Mouse (Mus musculus) ES-E14 (cell line): Measurements from ENCODE around the gene Cspg5. TPM values are rescaled to one million over a fixed set of nuclear protein-coding genes. Genes with fewer than 3 reads are reported as not detected.

Experiments used
- DNase-seq: peaks from one replicate; pipeline ENCODE4 v3.0.0-alpha.2; 2013; ENCODE audit warnings: low read depth, low spot score
- H3K27ac ChIP-seq: 2 replicates; pipeline ENCODE4 v1.5.1; 2012; ENCODE audit warnings: low read depth, mild to moderate bottlenecking, low read length, moderate library complexity, mixed read lengths; ENCODE audit not compliant: poor library complexity, insufficient read depth, severe bottlenecking
- H3K36me3 ChIP-seq: 2 replicates; pipeline ENCODE4 v1.6.1; 2012; ENCODE audit warnings: mild to moderate bottlenecking, low read length, moderate library complexity, mixed read lengths; ENCODE audit not compliant: control insufficient read depth, poor library complexity, insufficient read depth, severe bottlenecking
- H3K4me1 ChIP-seq, 2 experiments: fragments of 150-350 bp in 1 of 2; sonication (generic) in 1 of 2; 2 replicates each; pipeline ENCODE4 v1.6.1; 2012; ENCODE audit warnings: low read length in 2 of 2, mild to moderate bottlenecking in 1 of 2, mixed read lengths in 1 of 2; ENCODE audit not compliant: control insufficient read depth in 2 of 2, insufficient read depth in 2 of 2, poor library complexity in 1 of 2
- H3K4me3 ChIP-seq, 2 experiments: fragments of 150-350 bp in 1 of 2; sonication (generic) in 1 of 2; 2 replicates each; pipeline ENCODE4 v1.5.1; 2012; ENCODE audit warnings: low read length in 2 of 2, low read depth in 1 of 2, mild to moderate bottlenecking in 1 of 2, mixed read lengths in 1 of 2; ENCODE audit not compliant: insufficient read depth in 1 of 2, poor library complexity in 1 of 2, severe bottlenecking in 1 of 2
- H3K9ac ChIP-seq: 2 replicates; pipeline ENCODE4 v1.6.1; 2012; ENCODE audit warnings: low read depth, mild to moderate bottlenecking, low read length, mixed read lengths; ENCODE audit not compliant: poor library complexity, insufficient read depth, severe bottlenecking
- H3K9me3 ChIP-seq: fragments of 150-350 bp; sonication (generic); 2 replicates; pipeline ENCODE4 v1.6.1; 2012; ENCODE audit warnings: low read depth, mild to moderate bottlenecking, low read length; ENCODE audit not compliant: control insufficient read depth, insufficient read depth
- CHD2 ChIP-seq: IDR thresholded peaks from 2 replicates; pipeline ENCODE4 v1.6.1; 2014; ENCODE audit warnings: mild to moderate bottlenecking, low read depth, low read length, inconsistent platforms
- HCFC1 ChIP-seq: IDR thresholded peaks from 2 replicates; pipeline ENCODE4 v1.6.1; 2012; ENCODE audit warnings: low read length, inconsistent platforms, borderline replicate concordance; ENCODE audit not compliant: insufficient read depth
- MAFK ChIP-seq: IDR thresholded peaks from 2 replicates; pipeline ENCODE4 v1.6.1; 2014; ENCODE audit warnings: mild to moderate bottlenecking, low read depth, low read length, inconsistent platforms; ENCODE audit not compliant: insufficient read depth
- ZC3H11A ChIP-seq: IDR thresholded peaks from 2 replicates; pipeline ENCODE4 v1.6.1; 2012; ENCODE audit warnings: low read depth, mild to moderate bottlenecking, inconsistent platforms, low read length, borderline replicate concordance
- ZNF384 ChIP-seq: IDR thresholded peaks from 2 replicates; pipeline ENCODE4 v1.6.1; 2012; ENCODE audit warnings: low read depth, low read length, inconsistent platforms
- in situ Hi-C, 2 experiments: fragments of 600-800 bp; cut with MboI; formaldehyde crosslinking; loops; one replicate each; pipeline ENCODE4 v1.15.1; 2025; ENCODE audit warnings: low sequenced_read_pairs in 2 of 2, inconsistent platforms in 1 of 2; ENCODE audit not compliant: unreplicated experiment in 2 of 2
- total RNA-seq: library from RNA; depleted of rRNA; stranded (reverse); fragments of 300-350 nt; gene quantifications from 2 replicates; pipeline ENCODE4 v1.2.3, GENCODE M21; 2012

The Cspg5 gene
- total RNA-seq, 1 experiment: 3.3 TPM

DNA sequence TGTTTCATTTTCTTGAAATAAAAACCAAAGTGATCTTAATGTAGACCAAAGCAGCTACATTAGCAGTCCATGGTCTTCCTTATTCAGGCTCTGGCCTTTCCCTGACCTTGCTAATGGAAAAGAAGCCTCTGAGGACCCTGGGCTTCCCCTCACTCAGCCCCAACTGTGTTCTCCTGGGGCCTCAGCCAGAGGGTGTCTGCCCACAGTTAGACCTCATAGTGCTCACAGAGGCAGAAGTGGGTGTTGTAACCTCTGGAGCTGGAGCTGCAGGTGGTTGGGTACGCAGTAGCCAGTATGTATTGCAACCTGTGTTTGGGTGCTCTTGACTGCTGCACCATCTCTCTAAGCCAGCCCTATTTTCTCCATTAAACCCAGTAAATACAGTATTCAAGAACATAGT lies 14.5 kb upstream of the Cspg5 start:
- Histone ChIP-seq H3K9me3 (no peaks in the 10 kb centered on the region), H3K9ac (no peak overlapping the region), H3K4me3 (no peak overlapping the region), H3K36me3 (peaks cover 12% of the 10 kb centered on the region), H3K27ac (no peak overlapping the region), H3K4me1 (peaks cover 2 to 13% of the 10 kb centered on the region in 2 experiments; a peak in 3 of 4 replicates)
- in situ Hi-C loops: no loop called here
- no peak for DNase-seq
- no peak for TF ChIP-seq MAFK
- no peak for TF ChIP-seq ZC3H11A
- no peak for TF ChIP-seq CHD2
- TF ChIP-seq ZNF384: no peak
- TF ChIP-seq HCFC1: no peak

DNA sequence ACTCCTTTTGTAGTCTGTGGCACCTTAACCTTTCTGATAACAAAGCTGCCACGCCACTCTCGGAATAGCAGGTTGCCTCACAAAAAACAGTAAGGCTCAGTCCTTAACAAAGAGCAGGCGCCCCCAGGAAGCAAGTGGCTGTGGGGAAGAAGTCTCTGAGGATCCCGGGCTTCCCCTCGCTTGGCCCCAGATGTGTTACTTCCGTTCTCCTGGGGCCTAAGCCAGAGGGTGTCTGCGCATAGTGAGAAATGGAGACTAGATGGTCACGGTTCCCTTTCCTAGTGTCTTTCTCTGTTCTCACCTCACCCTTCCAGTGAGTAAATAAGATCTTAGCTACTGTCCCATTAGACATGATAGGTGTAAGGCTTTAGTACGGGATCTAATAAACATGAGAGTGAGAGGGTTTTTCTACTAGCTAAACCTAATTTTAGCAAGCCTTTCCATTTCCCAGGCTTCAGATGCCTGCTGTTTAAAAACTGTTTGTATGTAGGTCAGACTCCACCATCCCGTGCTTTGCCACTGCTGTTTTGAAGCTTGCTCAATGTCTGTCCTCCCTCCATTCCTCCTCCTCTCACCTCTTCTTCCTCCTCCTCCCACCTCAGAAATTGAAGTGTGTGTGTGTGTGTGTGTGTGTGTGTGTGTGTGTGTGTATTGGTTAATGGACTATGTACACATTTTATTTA lies 13.9 kb upstream of the Cspg5 start:
- peak overlapping the region; percentile 18; the same call in 1 of the 2 replicates for H3K27ac ChIP-seq
- no peak for DNase-seq
- in situ Hi-C loops: no loop called here

DNA sequence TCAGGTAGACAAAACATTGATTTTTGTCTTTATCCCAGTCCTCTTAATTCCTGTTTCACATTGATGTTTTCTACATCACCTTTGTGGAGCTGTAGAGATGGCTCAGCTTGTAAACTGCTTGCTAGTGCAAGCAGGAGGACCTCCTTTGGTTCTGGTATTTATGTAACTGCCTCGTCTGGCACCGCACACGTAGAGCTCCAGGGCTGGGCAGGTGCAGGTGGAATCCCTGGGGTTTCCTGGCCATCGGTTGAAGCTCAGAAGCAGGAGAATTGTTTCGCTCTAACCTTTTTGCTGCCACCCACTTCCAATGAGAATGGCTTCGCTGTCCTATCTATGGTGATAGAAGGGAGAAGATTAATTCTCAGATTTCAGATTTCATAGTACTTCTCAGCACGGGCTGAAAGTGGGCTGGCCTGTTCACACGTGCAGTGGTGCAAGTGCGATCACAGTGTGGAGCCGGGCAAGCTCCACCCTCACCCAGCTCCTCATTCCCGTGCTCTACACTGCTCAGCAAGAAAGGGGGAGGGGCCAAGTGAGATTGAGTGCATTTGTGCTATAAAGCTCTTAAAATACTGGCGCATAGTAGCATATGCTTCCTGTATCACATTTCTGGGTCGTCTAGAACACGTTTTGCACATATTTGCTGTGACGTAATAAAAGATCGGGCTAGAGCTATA lies 13.1 kb upstream of the Cspg5 start:
- Histone ChIP-seq H3K4me3 (no peak overlapping the region), H3K36me3 (peaks cover 22% of the 10 kb centered on the region), H3K9ac (no peak overlapping the region), H3K27ac (no peak overlapping the region), H3K4me1 (peaks cover 2 to 13% of the 10 kb centered on the region in 2 experiments; a peak in 3 of 4 replicates), H3K9me3 (no peaks in the 10 kb centered on the region)
- DNase-seq: no peak
- in situ Hi-C loops: no loop called here
- no peak for TF ChIP-seq ZC3H11A
- no peak for TF ChIP-seq CHD2
- no peak for TF ChIP-seq MAFK
- TF ChIP-seq HCFC1: no peak
- TF ChIP-seq ZNF384: no peak

More for the DNA sequence above, 13.9 kb upstream of the Cspg5 start:
- H3K9me3 ChIP-seq: no peaks in the 10 kb centered on the region
- TF ChIP-seq ZNF384 (no peak), HCFC1 (no peak), CHD2 (no peak), ZC3H11A (no peak), MAFK (no peak)
- H3K9ac ChIP-seq: no peak overlapping the region
- H3K4me3 ChIP-seq: no peak overlapping the region
- H3K4me1 ChIP-seq: peaks cover 2 to 13% of the 10 kb centered on the region in 2 experiments; a peak in 3 of 4 replicates
- peaks cover 15% of the 10 kb centered on the region for H3K36me3 ChIP-seq

DNA sequence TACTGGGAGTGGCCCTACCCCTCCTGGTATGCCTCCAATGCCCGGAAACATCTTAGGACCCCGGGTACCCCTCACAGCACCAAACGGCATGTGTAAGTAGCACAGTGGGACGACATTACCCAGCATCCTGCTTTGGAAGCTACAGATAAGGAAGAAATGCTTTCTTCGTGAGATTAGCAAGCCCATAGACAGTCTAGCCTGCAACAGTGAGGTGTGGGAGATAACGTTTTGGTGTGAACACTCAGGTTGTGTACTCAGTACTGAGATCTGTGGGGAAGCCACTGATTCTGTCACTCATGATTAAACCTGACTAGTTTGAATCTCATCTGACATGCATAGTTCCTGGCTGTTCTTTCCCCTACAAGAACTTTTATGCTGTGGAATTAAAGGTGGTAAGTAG lies 8.6 kb upstream of the Cspg5 start:
- H3K4me1 ChIP-seq: peaks cover 2 to 3% of the 10 kb centered on the region in 2 experiments; a peak in 3 of 4 replicates
- H3K9me3 ChIP-seq: no peaks in the 10 kb centered on the region
- no peak for DNase-seq
- no peak for TF ChIP-seq MAFK
- no peak overlapping the region for H3K4me3 ChIP-seq
- H3K9ac ChIP-seq: no peak overlapping the region
- no peak overlapping the region for H3K27ac ChIP-seq
- peaks cover 26% of the 10 kb centered on the region for H3K36me3 ChIP-seq
- in situ Hi-C loops: no loop called here
